Mouse (Mus musculus) embryonic facial prominence, embryonic 13.5 days (tissue): ENCODE data around the gene Skap1. TPM values are rescaled to one million over a fixed set of nuclear protein-coding genes. Genes with fewer than 3 reads are reported as not detected.

Experiments
- ATAC-seq: fragments of 200-750 bp; cut with Nextera tagmentation; 2 replicates; pipeline ENCODE4 v1.8.0; 2017; ENCODE audit warnings: low read depth; ENCODE audit not compliant: insufficient number of reproducible peaks, insufficient read depth, low FRiP score, low TSS enrichment
- H3K27ac ChIP-seq: fragments of 300-500 bp; sonication (generic); 2 replicates; pipeline ENCODE4 v1.5.1; 2015; ENCODE audit warnings: moderate library complexity, mild to moderate bottlenecking, inconsistent platforms
- H3K27me3 ChIP-seq: fragments of 300-500 bp; sonication (generic); 2 replicates; pipeline ENCODE4 v1.6.1; 2015; ENCODE audit warnings: mild to moderate bottlenecking, inconsistent platforms
- H3K36me3 ChIP-seq: fragments of 300-500 bp; sonication (generic); 2 replicates; pipeline ENCODE4 v1.6.1; 2015; ENCODE audit warnings: mild to moderate bottlenecking, inconsistent platforms
- H3K4me1 ChIP-seq: fragments of 300-500 bp; sonication (generic); 2 replicates; pipeline ENCODE4 v1.6.1; 2015; ENCODE audit warnings: inconsistent platforms
- H3K4me2 ChIP-seq: fragments of 300-500 bp; sonication (generic); 2 replicates; pipeline ENCODE4 v1.6.1; 2015; ENCODE audit warnings: moderate library complexity, mild to moderate bottlenecking, inconsistent platforms
- H3K4me3 ChIP-seq: fragments of 300-500 bp; sonication (generic); 2 replicates; pipeline ENCODE4 v1.5.1; 2015; ENCODE audit warnings: mild to moderate bottlenecking, inconsistent platforms
- H3K9ac ChIP-seq: fragments of 300-500 bp; sonication (generic); 2 replicates; pipeline ENCODE4 v1.6.1; 2015; ENCODE audit warnings: mild to moderate bottlenecking, inconsistent platforms
- H3K9me3 ChIP-seq: fragments of 300-500 bp; sonication (generic); 2 replicates; pipeline ENCODE4 v1.6.1; 2016; ENCODE audit warnings: inconsistent platforms
- WGBS: fragments of 180-500 bp; shearing (Covaris S2); methylation state at CpG from one replicate; pipeline ENCODE4 v1.1.7; 2015; ENCODE audit warnings: mixed read lengths; 5-methylcytosine and 5-hydroxymethylcytosine counted together
- polyA plus RNA-seq: library from polyadenylated mRNA; unstranded; fragments of >200 nt; fragmentation: Nextera tagmentation; extraction: Ambion mirVana; gene quantifications from 2 replicates; pipeline ENCODE4 v1.2.1, GENCODE M21; 2015

Gene Skap1
- polyA plus RNA-seq, 1 experiment from 2014 or later = 0.49 TPM

GRCm38 (mm10) chr11:96438787-96439186 is 25.6 kb upstream of the Skap1 start:
- WGBS = 6% methylated on average over 7 of the region's 7 CpGs
- H3K4me1 ChIP-seq = peaks cover 3% of the 10 kb centered on the region; the same call in 1 of the 2 replicates
- no peaks in the 10 kb centered on the region for H3K36me3 ChIP-seq
- no peak overlapping the region for H3K9ac ChIP-seq
- no peaks in the 10 kb centered on the region for H3K9me3 ChIP-seq
- H3K27ac ChIP-seq = no peak overlapping the region
- no peak for ATAC-seq
- no peak overlapping the region for H3K4me2 ChIP-seq
- H3K4me3 ChIP-seq = no peak overlapping the region
- H3K27me3 ChIP-seq = peaks cover 30% of the 10 kb centered on the region

DNA sequence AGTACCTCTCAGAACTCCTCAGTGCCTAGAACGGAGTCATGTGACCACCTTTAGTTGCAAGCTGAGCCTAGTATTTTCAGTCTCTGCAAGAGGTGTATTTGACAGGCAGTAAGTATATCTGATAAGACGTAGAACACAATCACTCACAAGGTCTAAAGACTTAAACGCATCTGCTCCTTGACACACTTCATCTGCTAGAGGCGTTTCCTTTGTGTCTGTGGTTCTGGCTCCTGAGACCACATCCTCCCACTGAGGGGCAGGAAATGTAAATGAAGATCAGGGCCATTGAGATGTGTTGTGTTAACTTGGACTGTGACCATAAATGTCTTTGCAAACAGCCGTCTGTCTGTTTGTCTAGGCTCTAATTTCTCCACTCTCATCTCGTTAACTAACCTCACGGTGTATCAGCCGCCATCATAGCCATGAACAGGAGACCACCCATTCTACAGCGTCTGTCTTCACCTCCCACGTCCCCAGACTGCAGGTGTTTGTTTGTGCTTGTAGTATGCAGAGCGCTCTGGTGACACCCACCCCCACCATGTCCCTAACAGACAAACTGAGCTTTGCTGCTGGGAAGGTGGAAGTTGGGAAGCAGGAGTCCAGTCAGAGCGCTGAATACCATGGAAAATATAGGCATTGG is 22.7 kb upstream of the Skap1 start:
- peaks cover 30% of the 10 kb centered on the region for H3K27me3 ChIP-seq
- no peak overlapping the region for H3K4me2 ChIP-seq
- no peak overlapping the region for H3K27ac ChIP-seq
- no peak overlapping the region for H3K9ac ChIP-seq
- H3K4me3 ChIP-seq = no peak overlapping the region
- H3K9me3 ChIP-seq = no peaks in the 10 kb centered on the region
- no peak for ATAC-seq
- H3K36me3 ChIP-seq = no peaks in the 10 kb centered on the region
- peaks cover 3% of the 10 kb centered on the region; the same call in 1 of the 2 replicates for H3K4me1 ChIP-seq
- 73% methylated on average over 12 of the region's 12 CpGs for WGBS

DNA sequence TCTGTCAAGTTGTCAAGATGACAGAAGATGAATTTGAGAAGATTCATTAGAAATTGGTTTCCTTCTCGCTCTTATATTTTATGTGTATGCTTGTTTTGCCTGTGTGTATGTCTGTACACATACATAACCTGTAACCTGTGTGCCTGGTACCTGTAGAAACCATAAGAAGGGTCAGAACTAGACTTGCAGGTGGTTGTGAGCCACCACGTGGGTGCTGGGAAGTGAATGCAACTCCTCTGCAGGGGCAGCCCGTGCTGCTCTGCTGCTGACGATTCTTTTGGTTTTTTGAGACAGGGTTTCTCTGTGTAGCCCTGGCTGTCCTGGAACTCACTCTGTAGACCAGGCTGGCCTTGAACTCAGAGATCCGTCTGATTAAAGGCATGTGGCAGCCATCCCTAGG is 21.9 kb upstream of the Skap1 start:
- no peaks in the 10 kb centered on the region for H3K36me3 ChIP-seq
- ATAC-seq = no peak
- no peak overlapping the region for H3K4me2 ChIP-seq
- 79% methylated on average over 5 of the region's 5 CpGs for WGBS
- peaks cover 30% of the 10 kb centered on the region for H3K27me3 ChIP-seq
- H3K4me3 ChIP-seq = no peak overlapping the region
- H3K27ac ChIP-seq = no peak overlapping the region
- peaks cover 3% of the 10 kb centered on the region; the same call in 1 of the 2 replicates for H3K4me1 ChIP-seq
- no peak overlapping the region for H3K9ac ChIP-seq
- no peaks in the 10 kb centered on the region for H3K9me3 ChIP-seq

DNA sequence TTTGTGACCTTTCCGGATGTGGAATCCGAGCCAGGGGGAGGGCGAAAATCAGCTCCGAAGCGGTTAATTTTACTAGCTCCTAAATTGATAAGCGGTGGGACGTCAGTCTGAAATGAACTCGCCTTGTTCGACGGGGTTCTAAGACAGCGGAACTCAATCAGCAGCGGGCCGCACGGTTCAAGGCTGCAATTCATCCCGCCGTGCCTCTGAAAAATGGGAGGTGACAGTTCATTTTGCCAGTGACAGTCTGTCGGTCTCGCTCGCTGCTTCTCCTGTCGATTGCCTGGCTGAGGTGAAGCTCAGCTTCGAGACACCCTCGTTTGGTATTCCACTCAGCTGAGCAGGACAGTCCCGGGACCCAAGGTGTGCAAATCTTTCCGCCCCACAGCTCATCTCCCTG is 16.5 kb upstream of the Skap1 start:
- Histone ChIP-seq H3K4me2 (no peak overlapping the region), H3K4me1 (no peaks in the 10 kb centered on the region), H3K27ac (no peak overlapping the region), H3K9me3 (no peaks in the 10 kb centered on the region), H3K27me3 (0 out of 2 replicates have a peak, but pooled peaks cover 7% of the 10 kb centered on the region), H3K4me3 (no peak overlapping the region), H3K36me3 (no peaks in the 10 kb centered on the region), H3K9ac (no peak overlapping the region)
- ATAC-seq = no peak
- 67% methylated on average over 24 of the region's 24 CpGs for WGBS

GRCm38 (mm10) chr11:96455111-96455510 is 9.3 kb upstream of the Skap1 start:
- Histone ChIP-seq H3K4me3 (no peak overlapping the region), H3K36me3 (no peaks in the 10 kb centered on the region)

GRCm38 (mm10) chr11:96455699-96456326 is 8.6 kb upstream of the Skap1 start:
- Histone ChIP-seq H3K4me2 (no peak overlapping the region), H3K36me3 (no peaks in the 10 kb centered on the region), H3K27me3 (peaks cover 10% of the 10 kb centered on the region; the same call in 1 of the 2 replicates), H3K9me3 (no peaks in the 10 kb centered on the region), H3K27ac (no peak overlapping the region), H3K4me3 (no peak overlapping the region), H3K4me1 (no peaks in the 10 kb centered on the region), H3K9ac (no peak overlapping the region)
- WGBS = 86% methylated on average over 6 of the region's 6 CpGs
- ATAC-seq = no peak

More at GRCm38 (mm10) chr11:96455111-96455510, 9.3 kb upstream of the Skap1 start:
- H3K4me2 ChIP-seq = no peak overlapping the region
- no peaks in the 10 kb centered on the region for H3K4me1 ChIP-seq
- 0 out of 2 replicates have a peak, but pooled peaks cover 8% of the 10 kb centered on the region for H3K27me3 ChIP-seq
- H3K9ac ChIP-seq = no peak overlapping the region
- ATAC-seq = no peak
- WGBS = 73% methylated on average over 5 of the region's 5 CpGs
- no peak overlapping the region for H3K27ac ChIP-seq
- H3K9me3 ChIP-seq = no peaks in the 10 kb centered on the region

GRCm38 (mm10) chr11:96456508-96457305 is 7.7 kb upstream of the Skap1 start:
- no peaks in the 10 kb centered on the region for H3K4me1 ChIP-seq
- no peak overlapping the region for H3K9ac ChIP-seq
- H3K27ac ChIP-seq = no peak overlapping the region
- H3K4me2 ChIP-seq = no peak overlapping the region
- no peak for ATAC-seq
- no peak overlapping the region for H3K4me3 ChIP-seq
- H3K27me3 ChIP-seq = peaks cover 19% of the 10 kb centered on the region
- no peaks in the 10 kb centered on the region for H3K36me3 ChIP-seq
- WGBS = 41% methylated on average over 12 of the region's 12 CpGs
- no peaks in the 10 kb centered on the region for H3K9me3 ChIP-seq

DNA sequence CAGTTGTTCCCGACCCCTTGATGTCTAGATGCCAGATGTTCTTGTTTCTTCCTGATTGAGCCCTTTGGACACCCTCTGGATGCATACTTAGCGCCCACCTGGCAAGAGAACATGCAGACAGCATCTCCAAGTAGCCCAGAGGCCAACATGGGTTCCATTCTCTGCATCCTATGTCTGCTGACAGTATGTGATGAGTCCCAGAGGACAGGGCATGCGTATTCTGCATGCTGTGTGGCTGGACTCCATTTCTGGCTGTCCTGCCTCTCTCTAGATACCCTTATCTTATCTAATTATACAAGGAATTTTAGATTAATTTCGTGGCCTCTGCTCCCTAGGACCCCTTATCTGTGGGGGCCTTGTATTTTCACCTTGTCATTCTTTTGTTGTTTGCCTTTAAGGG is 2.6 kb upstream of the Skap1 start:
- WGBS = 57% methylated on average over 4 of the region's 4 CpGs
- H3K4me2 ChIP-seq = no peak overlapping the region
- peaks cover 11% of the 10 kb centered on the region; the same call in 1 of the 2 replicates for H3K4me1 ChIP-seq
- ATAC-seq = no peak
- H3K27me3 ChIP-seq = peaks cover 65% of the 10 kb centered on the region
- no peaks in the 10 kb centered on the region for H3K36me3 ChIP-seq
- H3K4me3 ChIP-seq = no peak overlapping the region
- H3K9me3 ChIP-seq = no peaks in the 10 kb centered on the region
- H3K27ac ChIP-seq = no peak overlapping the region
- no peak overlapping the region for H3K9ac ChIP-seq

DNA sequence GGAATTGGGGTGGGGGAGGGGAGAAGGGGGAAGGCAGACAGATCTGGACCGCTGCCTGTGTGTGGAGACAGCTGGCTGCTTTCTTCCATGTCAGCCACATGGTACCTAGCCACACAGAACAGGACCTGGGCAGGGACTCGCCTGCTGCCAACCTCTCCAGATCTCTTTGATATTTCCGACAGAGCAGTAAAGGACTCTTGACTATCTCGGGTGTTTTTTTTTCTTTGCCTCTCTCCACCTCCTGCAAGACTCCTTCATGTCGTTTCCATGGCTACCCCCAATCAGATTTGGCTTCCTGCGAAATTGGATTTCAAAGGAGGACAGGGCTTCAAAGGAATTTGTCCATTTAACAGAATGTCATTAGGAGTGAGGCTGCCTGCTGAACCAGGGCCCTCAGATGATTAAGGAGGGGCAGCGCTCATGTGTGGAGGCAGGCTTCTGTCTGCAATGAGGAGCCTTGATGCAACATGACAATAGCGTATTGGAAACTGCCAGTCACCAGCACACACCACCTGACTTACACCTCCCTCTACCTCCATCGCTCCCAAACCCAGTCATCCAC is 2.1 kb upstream of the Skap1 start:
- H3K4me3 ChIP-seq = no peak overlapping the region
- no peaks in the 10 kb centered on the region for H3K36me3 ChIP-seq
- ATAC-seq = no peak
- H3K9me3 ChIP-seq = no peaks in the 10 kb centered on the region
- peaks cover 65% of the 10 kb centered on the region for H3K27me3 ChIP-seq
- 16% methylated on average over 9 of the region's 9 CpGs for WGBS
- no peak overlapping the region for H3K4me2 ChIP-seq
- no peak overlapping the region for H3K9ac ChIP-seq
- H3K4me1 ChIP-seq = peaks cover 11% of the 10 kb centered on the region; the same call in 1 of the 2 replicates
- H3K27ac ChIP-seq = no peak overlapping the region

DNA sequence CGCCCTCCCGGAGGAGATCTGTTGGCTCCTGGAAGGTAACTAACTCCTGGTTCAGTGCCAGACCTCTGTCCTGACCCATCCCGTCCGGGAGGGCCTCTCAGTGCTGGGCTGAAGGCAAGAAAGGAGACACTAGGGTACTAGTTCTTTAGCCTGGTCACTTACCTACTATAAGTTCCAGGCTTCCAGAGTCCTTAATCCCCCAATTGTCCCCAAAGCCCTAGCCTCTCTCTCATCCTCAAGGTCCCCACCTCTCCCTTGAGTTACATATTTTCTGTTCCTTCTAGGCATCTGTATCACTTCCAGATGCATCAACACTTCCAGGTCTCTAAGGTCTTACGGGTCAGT is 295 bp downstream of the Skap1 start:
- H3K27ac ChIP-seq = no peak overlapping the region
- no peaks in the 10 kb centered on the region for H3K36me3 ChIP-seq
- H3K4me2 ChIP-seq = peak overlapping the region; percentile 63
- H3K4me3 ChIP-seq = peak overlapping the region; percentile 32
- peaks cover 11% of the 10 kb centered on the region; the same call in 1 of the 2 replicates for H3K4me1 ChIP-seq
- 21% methylated on average over 5 of the region's 5 CpGs for WGBS
- H3K27me3 ChIP-seq = peaks cover 64% of the 10 kb centered on the region
- ATAC-seq = no peak
- H3K9me3 ChIP-seq = no peaks in the 10 kb centered on the region
- no peak overlapping the region for H3K9ac ChIP-seq

GRCm38 (mm10) chr11:96465426-96466056 is 1.1 kb downstream of the Skap1 start:
- Histone ChIP-seq H3K9ac (no peak overlapping the region), H3K4me2 (no peak overlapping the region), H3K4me1 (peaks cover 11% of the 10 kb centered on the region; the same call in 1 of the 2 replicates), H3K36me3 (no peaks in the 10 kb centered on the region), H3K27ac (no peak overlapping the region), H3K27me3 (peaks cover 61% of the 10 kb centered on the region), H3K9me3 (no peaks in the 10 kb centered on the region), H3K4me3 (no peak overlapping the region)
- ATAC-seq = no peak
- WGBS = 91% methylated on average over 10 of the region's 10 CpGs
